Mouse (Mus musculus) kidney, adult 2 months (tissue): Measurements from ENCODE around the gene Abtb2.

ENCODE experiments used
- CTCF ChIP-seq: fragments of 200-500 bp; conservative IDR thresholded peaks from 2 replicates; pipeline ENCODE4 v1.5.1; 2011; ENCODE audit warnings: low read depth, mild to moderate bottlenecking, control low read depth, low read length, moderate library complexity, mixed read lengths; ENCODE audit not compliant: insufficient read depth, insufficient read length
- POLR2A ChIP-seq: fragments of 200-500 bp; IDR thresholded peaks from one replicate; pipeline ENCODE4 v1.6.1; 2011; ENCODE audit warnings: low read depth, low read length, control low read depth

- TF ChIP-seq POLR2A (no peak), CTCF (no peak)
Measured at GRCm38 (mm10) chr2:103637943-103638342, 71.8 kb downstream of the Abtb2 start.
